Mouse (Mus musculus) spleen, postnatal 14 days (tissue): ENCODE results near the gene C1ql2.

ENCODE experiments used
- DNase-seq, 2 experiments: peaks; one replicate each; pipeline ENCODE4 v3.0.0; 2021 to 2022; ENCODE audit warnings: low spot score in 2 of 2

Gene C1ql2

DNA sequence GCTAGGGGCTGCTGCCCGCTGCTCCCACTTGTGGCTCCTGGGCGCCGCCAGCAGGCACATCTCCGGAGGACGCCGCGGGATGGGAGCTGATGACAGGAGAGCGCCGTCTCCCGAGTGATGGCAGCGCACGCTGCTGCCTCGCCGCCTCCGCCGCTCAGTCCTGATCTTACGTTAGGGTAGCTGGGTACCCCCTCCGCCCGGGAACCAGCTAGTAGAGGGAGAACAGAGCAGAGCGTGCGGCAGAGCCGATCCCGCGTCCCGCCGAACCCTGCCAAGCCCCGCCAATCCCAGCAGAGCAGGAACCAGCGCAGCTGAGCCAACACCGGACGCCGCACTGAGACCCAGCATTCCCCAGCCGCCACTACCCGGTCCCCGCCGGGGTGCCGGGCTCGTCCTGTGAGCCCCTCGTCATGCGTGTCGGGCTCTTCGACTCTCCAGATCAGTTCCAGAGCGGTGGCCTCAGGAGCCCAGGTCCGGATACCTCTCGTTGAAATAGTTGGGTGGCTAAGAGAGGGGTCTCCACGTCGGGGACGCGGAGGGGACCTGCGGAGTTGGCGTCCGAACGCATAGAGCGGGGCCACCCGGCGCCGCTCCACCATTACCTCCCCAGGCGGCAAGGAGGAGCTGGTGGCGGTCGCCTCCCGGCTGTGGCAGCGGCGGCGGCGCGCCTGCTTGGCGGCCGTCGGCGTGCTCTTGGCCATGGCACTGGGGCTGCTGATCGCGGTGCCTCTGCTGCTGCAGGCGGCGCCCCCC lies at the start of gene C1ql2:
C1ql2 (plus strand) TSS at position 164 of the 753 bp plus-strand sequence.
- DNase-seq: no peak

DNA sequence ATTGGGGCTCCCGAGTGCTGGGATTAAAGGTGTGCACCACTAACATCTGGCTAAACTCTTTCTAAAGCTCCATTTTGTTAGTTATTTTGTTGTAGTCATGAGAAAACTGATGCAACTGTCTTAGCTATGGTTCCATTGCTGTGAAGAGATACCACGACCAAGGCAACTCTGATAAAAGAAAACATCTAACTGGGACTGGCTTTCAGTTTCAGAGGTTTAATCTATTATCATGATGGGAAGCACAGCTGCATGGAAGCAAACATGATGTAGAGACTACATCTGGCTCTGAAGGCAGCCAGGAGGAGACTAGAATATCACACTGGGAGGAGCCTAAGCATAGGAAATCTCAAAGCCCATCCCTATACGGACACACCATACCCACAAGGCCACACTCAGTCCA lies 48.7 kb upstream of the C1ql2 start:
- no peak for DNase-seq

DNA sequence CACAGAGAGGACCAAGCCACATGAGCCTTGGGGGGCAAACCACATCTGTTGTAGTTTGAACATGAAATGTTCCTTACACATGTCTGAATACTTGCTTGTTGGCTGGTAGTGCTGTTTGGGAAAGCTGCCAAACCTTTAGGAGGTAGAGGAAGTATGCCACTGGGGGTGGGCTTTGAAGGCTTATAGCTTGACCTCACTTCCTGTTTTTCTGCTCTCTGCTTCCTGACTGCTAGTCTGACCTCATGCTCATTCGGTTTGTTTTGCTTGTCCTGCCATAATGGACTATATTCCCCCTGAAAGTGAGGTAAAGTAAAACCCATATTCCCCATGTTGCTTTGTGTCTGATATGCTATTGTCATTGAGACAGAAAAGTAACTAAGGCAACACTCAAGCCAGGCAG lies 46.6 kb upstream of the C1ql2 start:
- DNase-seq: no peak

DNA sequence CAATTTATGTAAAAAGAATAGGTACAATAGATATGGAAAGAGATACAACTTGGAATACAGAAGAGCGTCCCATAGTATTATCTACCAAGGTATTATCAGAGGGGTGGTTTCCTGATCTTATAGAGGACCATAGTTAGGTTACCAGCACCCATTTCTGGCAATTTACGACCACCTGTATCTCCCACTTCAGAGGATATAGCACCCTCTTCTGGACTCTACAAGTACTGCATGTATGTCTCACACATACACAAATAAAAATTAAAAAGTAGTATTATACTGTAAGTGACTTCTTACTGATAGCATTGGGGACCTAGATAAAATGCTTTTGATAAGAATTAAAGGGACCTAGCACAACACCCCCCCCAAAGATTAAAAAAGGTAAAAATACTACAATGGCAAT lies 43.4 kb upstream of the C1ql2 start:
- no peak for DNase-seq

DNA sequence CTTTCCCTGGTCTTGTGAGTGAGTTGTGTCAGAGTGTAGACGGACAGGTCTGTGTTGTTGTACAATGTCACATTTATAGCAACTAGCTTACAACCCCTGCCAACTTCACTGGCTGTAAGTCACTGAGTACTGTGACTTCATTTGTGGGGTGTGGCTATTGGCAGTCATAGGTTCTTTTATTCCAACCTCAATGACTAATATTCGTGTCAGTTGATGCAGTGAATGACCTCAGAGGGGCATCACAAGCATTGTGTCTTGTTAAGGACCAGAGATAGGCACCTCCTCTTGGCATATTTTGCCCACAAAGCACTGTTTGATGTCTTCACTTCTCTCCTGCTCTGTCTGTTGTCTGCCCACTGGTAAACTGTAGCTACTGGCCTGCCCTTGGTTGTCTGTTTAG lies 34.6 kb upstream of the C1ql2 start:
- DNase-seq: no peak

DNA sequence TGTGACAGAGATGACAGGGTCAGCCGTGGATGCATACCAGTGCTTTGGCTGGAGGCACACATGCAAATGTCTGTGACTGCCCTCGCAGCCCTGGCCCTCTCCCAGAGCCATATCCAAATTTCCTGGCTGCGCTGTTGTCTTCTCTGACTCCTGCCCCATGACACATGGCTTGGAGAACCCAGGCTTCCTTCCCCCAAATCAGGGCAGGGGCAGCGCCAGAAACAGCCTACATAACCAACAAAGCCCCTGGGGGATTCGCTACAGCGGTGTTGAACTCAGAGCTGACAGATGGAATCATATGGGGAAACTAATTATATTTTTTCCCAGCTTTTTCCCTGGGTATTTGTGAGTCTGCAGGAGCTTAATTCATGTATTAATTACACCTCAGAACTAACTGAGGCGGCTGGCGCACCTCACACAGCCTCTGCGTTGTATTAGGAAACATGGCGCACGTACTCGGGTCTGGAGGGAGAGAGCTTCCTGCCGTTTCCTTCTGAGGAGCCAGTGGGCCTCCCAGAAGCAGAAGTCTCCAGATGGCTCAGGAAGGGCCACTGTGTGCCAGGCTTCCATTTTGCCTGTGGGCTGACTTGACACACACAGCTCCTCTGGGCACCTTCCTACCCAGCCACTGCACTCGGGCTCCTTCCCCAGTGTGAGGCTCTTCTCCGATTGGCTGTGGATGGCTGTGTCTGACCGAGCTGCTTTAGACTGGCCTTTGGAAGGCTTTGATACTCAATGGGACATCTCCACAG lies 18.9 kb upstream of the C1ql2 start:
- DNase-seq: no peak

DNA sequence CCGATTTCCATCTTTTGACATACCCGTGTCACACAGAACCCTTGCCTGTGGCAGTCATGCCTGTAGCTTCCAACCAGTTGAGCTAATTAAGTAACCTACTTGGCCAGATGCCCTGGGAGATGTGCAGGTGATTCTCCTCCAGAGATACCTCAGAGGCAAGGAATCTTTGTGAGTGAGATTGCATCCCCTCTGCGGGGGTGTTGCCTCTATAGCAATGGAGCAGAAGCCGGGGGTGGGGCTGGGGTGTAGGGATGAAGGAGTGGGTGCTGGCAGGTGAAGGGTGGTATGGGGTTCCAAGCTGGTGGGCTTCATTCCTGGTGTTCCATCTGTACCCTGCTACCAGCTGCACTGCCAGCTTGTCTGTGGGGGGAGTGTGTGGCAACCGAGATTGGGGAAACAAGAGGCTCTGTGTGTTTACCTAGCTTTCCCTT lies 17.2 kb upstream of the C1ql2 start:
- no peak for DNase-seq

DNA sequence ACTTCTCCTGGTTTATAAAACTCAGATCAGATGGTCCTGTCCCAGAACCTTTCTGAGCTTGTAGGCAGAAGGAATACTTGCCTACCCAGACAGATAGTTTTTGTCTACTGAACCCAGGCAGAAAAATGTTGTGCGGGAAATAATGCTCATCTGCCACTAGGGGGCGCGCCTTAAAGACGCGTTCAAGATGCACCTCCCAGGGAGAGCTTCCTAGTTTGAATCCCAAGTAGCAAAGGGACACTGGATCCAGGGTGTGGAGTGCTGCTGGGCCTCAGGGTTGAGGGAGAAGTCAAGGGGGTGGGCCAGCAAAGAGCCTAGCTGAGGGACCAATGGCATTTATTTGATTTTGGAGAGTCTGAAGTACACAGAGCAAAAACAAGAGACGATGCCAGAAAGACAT lies 12.7 kb upstream of the C1ql2 start:
- DNase-seq: peak in 1 of 2 experiments; percentile 26

DNA sequence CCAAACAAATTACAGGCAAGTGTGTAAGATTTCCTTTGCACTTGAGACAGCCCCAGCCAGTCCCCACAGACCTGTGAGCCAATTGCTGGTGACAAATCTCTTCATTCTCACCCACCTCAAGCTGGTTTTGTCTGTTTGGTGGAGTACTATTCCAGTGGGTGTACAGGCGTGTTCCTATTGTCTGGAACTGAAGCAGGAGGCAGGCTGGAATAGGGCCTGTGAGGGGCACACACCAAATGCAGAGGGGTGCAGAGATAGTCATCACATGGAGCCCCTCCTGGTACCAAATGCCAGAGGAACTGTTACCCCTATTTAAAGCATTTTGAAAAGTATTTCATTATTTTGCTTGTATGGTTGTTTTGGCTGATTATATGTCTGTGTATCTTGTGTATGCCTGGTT lies 12.2 kb upstream of the C1ql2 start:
- DNase-seq: no peak

DNA sequence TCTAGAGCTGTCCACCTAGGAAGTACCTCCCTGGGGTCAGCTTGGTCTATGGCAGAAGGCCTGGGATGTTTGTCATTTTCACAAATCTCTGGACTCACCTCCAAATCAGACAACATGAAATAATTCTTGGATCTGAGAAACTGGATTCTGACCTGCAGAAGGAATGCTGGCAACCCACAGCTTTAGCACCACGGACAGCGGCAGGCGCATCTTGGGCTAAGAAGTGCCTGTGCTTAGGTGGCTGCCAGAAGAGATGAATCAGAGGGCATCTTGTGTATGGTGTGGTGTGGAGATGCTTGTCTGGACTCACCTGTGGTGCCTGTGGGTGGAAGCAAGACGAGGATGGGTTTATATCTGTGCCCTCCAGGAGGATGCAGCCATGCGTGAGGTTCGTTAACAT lies 8.5 kb upstream of the C1ql2 start:
- no peak for DNase-seq

DNA sequence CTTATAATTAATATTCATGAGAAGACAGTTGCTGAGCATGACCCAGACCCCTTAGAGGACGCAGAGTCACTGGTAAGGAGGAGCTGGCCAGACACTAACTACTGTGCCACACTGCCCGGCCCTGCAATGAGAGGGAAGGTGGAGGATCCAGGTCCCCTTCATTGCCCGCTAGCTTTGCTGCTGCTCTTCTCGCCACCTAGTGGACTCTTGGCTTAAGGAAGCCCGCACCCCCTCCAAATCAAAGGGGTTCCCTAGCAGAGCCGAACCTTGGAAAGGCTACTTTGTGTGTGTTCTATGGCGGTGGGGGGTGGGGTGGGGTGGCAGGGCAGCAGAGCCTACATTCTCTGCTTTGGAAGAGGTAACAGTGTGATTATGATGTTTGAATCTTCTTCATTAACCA lies 2.4 kb upstream of the C1ql2 start:
- no peak for DNase-seq

DNA sequence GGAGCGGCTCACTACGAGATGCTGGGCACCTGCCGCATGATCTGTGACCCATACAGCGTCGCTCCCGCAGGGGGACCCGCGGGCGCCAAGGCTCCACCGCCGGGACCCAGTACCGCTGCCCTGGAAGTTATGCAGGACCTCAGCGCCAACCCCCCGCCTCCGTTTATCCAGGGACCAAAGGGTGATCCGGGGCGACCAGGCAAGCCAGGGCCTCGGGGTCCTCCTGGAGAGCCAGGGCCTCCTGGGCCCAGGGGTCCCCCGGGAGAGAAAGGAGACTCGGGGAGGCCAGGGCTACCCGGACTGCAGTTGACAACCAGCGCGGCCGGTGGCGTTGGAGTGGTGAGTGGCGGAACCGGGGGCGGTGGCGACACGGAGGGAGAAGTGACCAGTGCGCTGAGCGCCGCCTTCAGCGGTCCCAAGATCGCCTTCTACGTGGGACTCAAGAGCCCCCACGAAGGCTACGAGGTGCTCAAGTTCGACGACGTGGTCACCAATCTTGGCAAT lies 842 bp downstream of the C1ql2 start:
- no peak for DNase-seq

DNA sequence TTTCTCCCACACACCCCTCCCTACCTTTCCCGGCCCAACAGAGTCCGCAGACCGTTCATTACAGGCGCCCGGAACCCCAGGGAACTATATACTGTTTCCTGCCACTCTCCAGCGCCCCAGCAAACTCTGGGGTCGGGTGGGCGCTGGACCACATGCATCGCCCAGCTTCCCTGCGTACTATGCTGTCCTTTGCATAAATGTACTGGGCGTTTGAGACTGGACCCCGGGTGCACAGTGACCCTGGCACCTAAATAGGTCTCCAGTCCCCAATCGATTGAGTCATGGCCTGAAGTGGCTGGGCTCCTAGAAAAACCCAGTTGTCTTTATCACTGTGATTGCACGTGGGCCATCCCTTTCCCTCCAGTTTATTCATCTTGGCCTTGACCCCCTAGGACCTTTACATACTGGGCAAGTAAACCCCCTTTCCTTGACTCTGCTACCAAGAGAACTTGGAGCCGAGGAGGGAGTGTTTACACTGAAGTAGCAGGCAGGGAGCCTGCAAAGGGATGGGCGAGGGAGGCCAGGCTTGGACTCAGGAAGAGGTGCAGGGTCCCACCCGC lies 1.5 kb downstream of the C1ql2 start:
- no peak for DNase-seq

DNA sequence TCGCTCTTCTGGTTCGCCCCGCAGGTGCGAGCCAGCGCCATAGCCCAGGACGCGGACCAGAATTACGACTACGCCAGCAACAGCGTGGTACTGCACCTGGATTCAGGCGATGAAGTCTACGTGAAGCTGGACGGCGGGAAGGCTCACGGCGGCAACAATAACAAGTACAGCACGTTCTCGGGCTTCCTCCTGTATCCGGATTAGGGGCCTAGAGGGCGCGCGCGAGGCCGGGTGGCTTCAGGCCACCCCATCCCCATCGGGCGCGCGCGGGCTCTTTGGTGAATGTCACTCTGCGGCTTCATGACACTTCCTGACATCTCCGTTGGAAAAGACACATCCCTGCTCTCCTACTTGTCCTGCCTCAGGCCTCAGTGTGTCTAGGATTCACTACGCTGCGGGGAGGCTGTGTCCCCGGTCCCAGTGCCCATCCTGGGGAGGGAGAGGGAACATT lies 2.0 kb downstream of the C1ql2 start:
- DNase-seq: peak in 1 of 2 experiments; percentile 39

DNA sequence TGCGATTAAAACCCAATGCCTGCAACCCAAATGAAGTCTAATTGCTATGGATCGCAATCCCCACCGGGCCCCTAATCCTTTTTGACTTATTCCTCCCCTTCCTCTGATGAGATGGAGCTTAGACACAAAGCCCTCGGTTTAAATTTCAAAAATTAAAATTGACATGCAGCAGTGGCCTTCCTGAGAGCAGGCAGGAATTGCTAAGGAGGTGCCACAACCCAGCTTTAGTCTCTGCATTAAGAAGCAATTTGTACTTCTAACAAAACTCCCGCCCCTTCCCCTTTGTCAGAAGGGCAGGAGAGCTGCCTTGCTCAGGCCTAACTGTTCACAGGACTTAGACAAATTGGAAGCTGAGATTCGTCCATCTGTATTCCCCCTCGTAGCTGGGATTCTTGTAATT lies 4.6 kb downstream of the C1ql2 start:
- no peak for DNase-seq

DNA sequence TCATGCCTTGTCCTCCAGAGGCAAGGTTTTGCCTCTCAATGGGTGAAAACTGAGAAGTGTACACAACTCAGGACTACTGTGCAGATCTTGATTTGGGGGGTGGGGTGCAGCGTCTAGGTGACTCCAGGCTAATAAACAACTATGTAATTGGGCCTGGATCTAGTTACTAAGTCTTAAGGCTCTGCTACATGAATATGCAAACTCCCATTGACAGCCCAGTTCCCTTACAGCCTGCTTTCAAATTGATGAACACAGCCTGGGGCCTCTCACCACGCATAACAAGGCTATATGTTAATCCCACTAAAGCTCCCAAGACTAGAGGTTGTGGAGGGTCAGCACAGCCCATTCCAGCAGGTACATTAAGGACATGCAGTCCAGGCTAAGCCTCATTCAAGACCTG lies 14.0 kb downstream of the C1ql2 start:
- DNase-seq: no peak

DNA sequence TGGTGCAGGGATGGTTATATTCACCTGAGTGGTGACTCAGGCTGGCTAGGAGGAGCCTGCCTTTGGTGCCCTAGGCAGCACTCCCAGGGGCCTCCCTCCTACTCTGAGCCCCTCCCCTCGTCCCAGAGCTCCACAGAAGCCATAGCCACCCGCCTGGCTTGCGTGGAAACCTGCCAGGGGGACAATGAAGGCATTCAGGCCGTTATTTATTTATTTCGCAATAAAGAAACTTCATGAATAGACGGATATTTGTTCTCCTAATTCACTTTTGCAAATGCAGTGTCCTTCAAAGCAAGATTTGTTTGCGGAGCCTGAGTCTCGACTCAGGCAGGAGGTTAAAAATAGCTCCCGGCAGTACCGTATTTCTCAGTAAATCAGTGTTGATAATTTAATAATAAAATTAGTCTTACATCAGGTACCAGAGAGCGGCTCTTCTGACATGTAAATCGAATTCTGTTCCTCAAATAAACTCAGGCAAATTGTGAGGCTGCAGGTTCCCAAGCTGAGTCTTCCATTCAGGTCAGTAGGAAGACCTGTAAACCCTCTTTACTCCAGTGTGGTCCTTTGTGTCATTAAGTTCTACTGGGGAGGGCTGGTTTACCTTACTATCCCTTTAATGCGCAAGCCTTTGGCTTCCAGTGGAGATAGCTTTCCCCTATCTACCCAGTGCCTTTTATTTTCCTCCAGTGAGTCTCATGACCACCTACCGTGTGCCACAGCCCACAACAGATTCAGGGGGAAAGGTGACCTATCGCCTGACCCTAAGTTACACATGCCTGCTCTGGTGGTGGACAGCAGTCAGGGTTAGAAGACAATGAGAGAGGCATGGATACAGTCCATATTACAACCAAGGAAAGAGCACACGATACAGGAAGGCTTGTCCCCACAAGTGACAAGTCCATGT lies 17.2 kb downstream of the C1ql2 start:
- DNase-seq: no peak

DNA sequence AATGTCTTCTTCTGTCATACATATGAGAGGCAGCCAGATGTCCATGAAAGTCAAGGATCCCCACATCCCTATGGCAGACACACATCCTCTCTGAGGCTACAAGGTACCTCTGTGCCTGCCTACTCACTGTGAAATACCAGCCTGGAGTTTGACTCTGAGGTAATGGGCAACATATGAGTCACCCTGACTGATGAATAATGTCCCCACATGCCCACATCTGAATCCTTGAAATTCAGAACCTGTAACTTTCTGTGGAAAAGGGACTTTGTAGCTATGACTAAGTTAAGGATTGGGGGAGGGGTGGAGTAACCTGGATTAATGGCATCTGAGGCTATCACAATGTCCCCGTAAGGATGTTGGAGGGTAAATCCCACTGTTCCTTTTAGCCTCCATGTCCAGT lies 23.3 kb downstream of the C1ql2 start:
- no peak for DNase-seq

DNA sequence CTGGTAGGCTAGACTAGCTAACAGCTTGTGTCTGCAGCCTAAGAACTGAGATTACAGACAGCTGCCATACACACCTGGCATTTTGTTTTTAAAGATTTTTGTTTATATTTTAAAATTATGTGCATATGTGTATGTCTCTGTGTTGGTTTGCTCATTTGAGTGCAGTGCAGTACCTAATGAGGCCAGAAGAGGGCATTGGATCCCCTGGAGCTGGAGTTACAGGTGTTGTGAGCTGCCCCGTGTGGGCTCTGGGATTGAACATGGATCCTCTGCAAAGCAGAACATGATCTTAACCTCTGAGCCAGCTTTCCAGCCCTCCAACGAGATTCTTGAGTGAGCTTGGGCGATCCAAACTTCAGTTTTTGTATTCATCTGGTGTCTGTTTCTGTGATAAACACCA lies 27.8 kb downstream of the C1ql2 start:
- DNase-seq: no peak

DNA sequence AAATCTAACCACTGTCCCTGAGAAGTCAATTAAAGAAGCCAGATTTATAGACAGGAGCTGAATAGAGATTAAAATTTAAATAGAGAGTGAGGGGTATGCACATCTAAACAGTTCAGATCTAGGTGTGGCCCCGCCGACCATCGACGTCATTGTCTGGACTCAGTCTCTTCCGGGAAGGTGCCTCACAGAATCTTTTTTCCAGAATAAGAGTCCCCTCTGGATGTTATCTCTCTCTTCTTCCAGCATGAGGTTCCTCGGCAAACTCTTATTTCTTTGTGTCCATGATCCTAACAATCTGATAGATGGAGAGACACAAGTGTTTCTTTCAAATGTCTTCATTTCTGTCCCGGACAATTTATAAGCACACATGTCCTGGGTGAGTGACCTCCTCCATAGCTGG lies 33.7 kb downstream of the C1ql2 start:
- no peak for DNase-seq

DNA sequence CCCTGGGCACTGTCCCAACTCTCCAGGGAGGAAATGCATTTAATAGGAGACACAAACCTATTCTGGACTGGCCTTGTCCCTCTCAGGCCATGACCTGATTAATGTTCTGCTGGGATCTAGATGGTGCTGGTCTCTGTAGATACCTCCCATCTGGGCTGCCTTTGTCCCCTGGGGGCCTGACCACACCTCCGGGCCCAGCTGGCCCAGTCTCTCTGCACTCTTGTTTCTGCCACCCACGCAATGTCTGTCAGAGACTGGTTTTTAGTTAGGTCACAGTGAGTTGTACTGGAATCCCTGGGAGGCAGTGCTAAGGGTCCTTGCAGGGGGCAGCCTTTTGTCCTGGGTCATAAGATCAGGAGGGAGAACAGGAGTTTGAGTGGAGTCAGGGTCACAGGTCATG lies 34.5 kb downstream of the C1ql2 start:
- DNase-seq: no peak
